Mouse (Mus musculus) gastrocnemius, adult 2 months (tissue): ENCODE measurements around the gene Fam81b. TPM values are rescaled to one million over a fixed set of nuclear protein-coding genes. Genes with fewer than 3 reads are reported as not detected.

Experiments used
- DNase-seq: peaks from one replicate; pipeline ENCODE4 v3.0.0; 2022
- H3K27ac ChIP-seq: fragments of 200-600 bp; 2 replicates; pipeline ENCODE4 v1.8.1; 2022; ENCODE audit warnings: mild to moderate bottlenecking
- H3K4me3 ChIP-seq: fragments of 200-600 bp; 2 replicates; pipeline ENCODE4 v1.8.1; 2022; ENCODE audit warnings: mild to moderate bottlenecking, moderate library complexity
- CTCF ChIP-seq: fragments of 200-600 bp; IDR thresholded peaks from 2 replicates; pipeline ENCODE4 v1.8.1; 2022; ENCODE audit warnings: antibody characterized with exemption, mild to moderate bottlenecking, moderate library complexity
- intact Hi-C: fragments of 180-260 bp; cut with DNase I; formaldehyde crosslinking; loops from one replicate; pipeline ENCODE4 v1.15.1; 2025
- microRNA-seq: library from miRNA; unstranded; fragments of <30 nt; microRNA quantifications from one replicate; pipeline ENCODE4 v1.2.0, GENCODE M21; 2021
- total RNA-seq, 2 experiments: library from RNA; stranded (reverse); gene quantifications; 2 replicates each; pipeline ENCODE4 v1.2.3; 2021

Gene Fam81b
- total RNA-seq, 2 experiments from 2014 or later, result 0.18 TPM; not detected in 1

- intact Hi-C loops, result no loop called here
- H3K4me3 ChIP-seq, result no peak overlapping the region
- H3K27ac ChIP-seq, result no peak overlapping the region
- TF ChIP-seq CTCF, result no peak
- no peak for DNase-seq
Observed at GRCm38 (mm10) chr13:76174297-76174696, 130.6 kb downstream of the Fam81b start.

GRCm38 (mm10) chr13:76160587-76160986 lies 144.3 kb downstream of the Fam81b start:
- no peak for DNase-seq
- intact Hi-C loops, result no loop called here

GRCm38 (mm10) chr13:76157508-76157907 lies 147.4 kb downstream of the Fam81b start:
- no peak overlapping the region for H3K4me3 ChIP-seq
- no peak for TF ChIP-seq CTCF
- no peak for DNase-seq
- intact Hi-C loops, result no loop called here
- no peak overlapping the region for H3K27ac ChIP-seq

More at GRCm38 (mm10) chr13:76160587-76160986, 144.3 kb downstream of the Fam81b start:
- Histone ChIP-seq H3K4me3 (no peak overlapping the region), H3K27ac (no peak overlapping the region)
- TF ChIP-seq CTCF, result no peak

- Histone ChIP-seq H3K4me3 (no peak overlapping the region), H3K27ac (no peak overlapping the region)
- no peak for DNase-seq
- intact Hi-C loops, result no loop called here
- no peak for TF ChIP-seq CTCF
Observed at GRCm38 (mm10) chr13:76157099-76157498, 147.8 kb downstream of the Fam81b start.

Small RNA genes within 50 kb of the gene (microRNA-seq; reads per million reads assigned to microRNA genes)
- gene Gm24025, result not detected

Other genes with a start within 250 kb of the Fam81b start
- gene Gpr150, start 248.1 kb downstream of the Fam81b start, total RNA-seq, result not detected
- gene Arsk, start 206.4 kb downstream of the Fam81b start, total RNA-seq, result 1 to 10 TPM; 3.5 to 6.7 TPM
- gene Ttc37, start 206.3 kb downstream of the Fam81b start, total RNA-seq, result 10 to 100 TPM; 12.8 to 16.7 TPM
- gene Mctp1, start 79.5 kb upstream of the Fam81b start, total RNA-seq, result 1 to 10 TPM in 1 of 2 experiments, under 1 TPM in 1; 0.75 to 1.5 TPM